Comparison of ENCODE assay signal across 12 mouse cellular contexts in genomic region chr11:114199081-114199586, GRCm38 (mm10).
DNase-seq lines count a peak whose midpoint lies in the region; ATAC-seq and TF ChIP-seq lines count a peak whose summit lies in the region.
"Had no signal": no experiment of that assay in that cellular context is flagged by ENCODE, and none has a peak within 500 bp of the region (broad histone marks: within the 10 kb centered on the region; RNA-seq: fewer than 3 reads in every experiment).

No protein-coding gene starts in this region.

- no peak for TF ChIP-seq EP300 in lung, postnatal 0 days (IDR thresholded peaks at IDR 0.05)

- no peaks in the 10 kb centered on the region for H3K9me3 ChIP-seq in heart, embryonic 15.5 days (replicated peaks)
- no peaks in the 10 kb centered on the region for H3K9me3 ChIP-seq in lung, postnatal 0 days (ENCODE audit: low read length)
- no peaks in the 10 kb centered on the region for H3K9me3 ChIP-seq in embryonic facial prominence, embryonic 14.5 days (ENCODE audit: control insufficient read depth, low read length)
- H3K9me3 ChIP-seq in limb, embryonic 15.5 days, result no peaks in the 10 kb centered on the region
- H3K9me3 ChIP-seq: liver, embryonic 15.5 days had no signal

- no peaks in the 10 kb centered on the region for H3K36me3 ChIP-seq in heart, embryonic 15.5 days
- H3K36me3 ChIP-seq in lung, postnatal 0 days (ENCODE audit: insufficient read depth, low read length), result no peaks in the 10 kb centered on the region
- H3K36me3 ChIP-seq in embryonic facial prominence, embryonic 14.5 days (ENCODE audit: control insufficient read depth, insufficient read depth, low read length), result no peaks in the 10 kb centered on the region
- H3K36me3 ChIP-seq in limb, embryonic 15.5 days, result no peaks in the 10 kb centered on the region
- H3K36me3 ChIP-seq: liver, embryonic 15.5 days had no signal

- H3K9ac ChIP-seq in heart, embryonic 15.5 days, result 0 out of 2 replicates have a peak overlapping the region, but pooled peaks have one; percentile 10
- no peak overlapping the region for H3K9ac ChIP-seq in lung, postnatal 0 days (replicated peaks; ENCODE audit: low read depth)
- H3K9ac ChIP-seq in embryonic facial prominence, embryonic 14.5 days (ENCODE audit: low read depth, low read length), result peak overlapping the region; percentile 41; the same call in 1 of the 2 replicates
- no peak overlapping the region for H3K9ac ChIP-seq in limb, embryonic 15.5 days
- H3K9ac ChIP-seq: liver, embryonic 15.5 days had no signal

- no peaks in the 10 kb centered on the region for H3K27me3 ChIP-seq in heart, embryonic 15.5 days
- H3K27me3 ChIP-seq in lung, postnatal 0 days (replicated peaks; ENCODE audit: insufficient read depth, low read length), result no peaks in the 10 kb centered on the region
- H3K27me3 ChIP-seq in embryonic facial prominence, embryonic 14.5 days (replicated peaks; ENCODE audit: control insufficient read depth, insufficient read depth, low read length), result no peaks in the 10 kb centered on the region
- H3K27me3 ChIP-seq in limb, embryonic 15.5 days, result no peaks in the 10 kb centered on the region
- H3K27me3 ChIP-seq: liver, embryonic 15.5 days had no signal

- H3K4me3 ChIP-seq in heart, embryonic 15.5 days, result peak overlapping the region; percentile 28
- no peak overlapping the region for H3K4me3 ChIP-seq in lung, postnatal 0 days (ENCODE audit: low read depth, low read length)
- H3K4me3 ChIP-seq in embryonic facial prominence, embryonic 14.5 days (ENCODE audit: low read depth, low read length), result 0 out of 2 replicates have a peak overlapping the region, but pooled peaks have one; percentile 7
- peak overlapping the region; percentile 11; the same call in 1 of the 2 replicates for H3K4me3 ChIP-seq in limb, embryonic 15.5 days
- H3K4me3 ChIP-seq: liver, embryonic 15.5 days had no signal

- no peak for ATAC-seq in heart, embryonic 15.5 days (replicated peaks; ENCODE audit: insufficient number of reproducible peaks, insufficient read depth, low FRiP score, low read depth)
- ATAC-seq in lung, postnatal 0 days, result no peak
- ATAC-seq in embryonic facial prominence, embryonic 14.5 days (ENCODE audit: low read depth), result no peak
- ATAC-seq in limb, embryonic 15.5 days (ENCODE audit: insufficient number of reproducible peaks, low FRiP score, low TSS enrichment, low read depth), result no peak
- no peak for ATAC-seq in cerebellum, adult (ENCODE audit: insufficient number of reproducible peaks, low FRiP score, low TSS enrichment)
- ATAC-seq: CD4-positive, CD25-positive, alpha-beta regulatory T cell, adult 4 months had no signal

- WGBS in heart, embryonic 15.5 days, result 38% methylated on average over 10 of the region's 10 CpGs
- whole genome bisulfite sequencing in lung, postnatal 0 days, result 47% methylated on average over 10 of the region's 10 CpGs
- WGBS in embryonic facial prominence, embryonic 14.5 days, result 62% methylated on average over 10 of the region's 10 CpGs
- WGBS in limb, embryonic 15.5 days, result 35% methylated on average over 10 of the region's 10 CpGs

- peak overlapping the region; percentile 53 for H3K4me2 ChIP-seq in heart, embryonic 15.5 days
- 0 out of 2 replicates have a peak overlapping the region, but pooled peaks have one; percentile 27 for H3K4me2 ChIP-seq in lung, postnatal 0 days (replicated peaks; ENCODE audit: low read depth, low read length)
- H3K4me2 ChIP-seq in embryonic facial prominence, embryonic 14.5 days (ENCODE audit: low read depth, low read length), result peak overlapping the region; percentile 28; the same call in 1 of the 2 replicates
- H3K4me2 ChIP-seq in limb, embryonic 15.5 days, result peak overlapping the region; percentile 37
- H3K4me2 ChIP-seq: liver, embryonic 15.5 days had no signal

- H3K4me1 ChIP-seq in heart, embryonic 15.5 days (replicated peaks), result peaks cover 28% of the 10 kb centered on the region
- no peaks in the 10 kb centered on the region for H3K4me1 ChIP-seq in lung, postnatal 0 days (ENCODE audit: insufficient read depth, low read depth, low read length)
- H3K4me1 ChIP-seq in embryonic facial prominence, embryonic 14.5 days (ENCODE audit: control insufficient read depth, insufficient read depth, low read length), result peaks cover 14% of the 10 kb centered on the region
- H3K4me1 ChIP-seq in limb, embryonic 15.5 days, result peaks cover 62% of the 10 kb centered on the region
- H3K4me1 ChIP-seq: liver, embryonic 15.5 days had no signal

- no peak for TF ChIP-seq CTCF in lung, postnatal 0 days (IDR thresholded peaks at IDR 0.05)

- H3K27ac ChIP-seq in heart, embryonic 15.5 days, result peak overlapping the region; percentile 94
- 0 out of 2 replicates have a peak overlapping the region, but pooled peaks have one; percentile 33 for H3K27ac ChIP-seq in lung, postnatal 0 days (ENCODE audit: low read length)
- peak overlapping the region; percentile 75 for H3K27ac ChIP-seq in embryonic facial prominence, embryonic 14.5 days (replicated peaks; ENCODE audit: low read depth, low read length)
- peak overlapping the region; percentile 81 for H3K27ac ChIP-seq in limb, embryonic 15.5 days
- H3K27ac ChIP-seq: liver, embryonic 15.5 days had no signal

- no peak for DNase-seq in heart, adult 8-10 months (ENCODE audit: low spot score)
- peak; percentile 33 for DNase-seq in lung, postnatal 0 days (ENCODE audit: low spot score)
- no peak for DNase-seq in lung, postnatal 36 days
- DNase-seq in embryonic facial prominence, embryonic 14.5 days (ENCODE audit: low spot score), result peak; percentile 52
- DNase-seq in ovary, postnatal 36 days (ENCODE audit: low spot score), result no peak
- DNase-seq: adrenal gland, postnatal 10 days; thymus, postnatal 25 days had no signal

Comparison
In these comparisons a context has a peak if more than half of its experiments do, and no peak if none do; other contexts are left out.
1. DNase-seq: peak in lung, postnatal 0 days (single experiment) and embryonic facial prominence, embryonic 14.5 days (single experiment); none in heart, adult 8-10 months (single experiment), lung, postnatal 36 days (single experiment) and ovary, postnatal 36 days (single experiment).
2. H3K27ac ChIP-seq: peak in every context shown above with its lines; median percentile 94 in heart, embryonic 15.5 days; 81 in limb, embryonic 15.5 days; 75 in embryonic facial prominence, embryonic 14.5 days; 33 in lung, postnatal 0 days.
3. H3K9ac ChIP-seq: peak in heart, embryonic 15.5 days (single experiment) and embryonic facial prominence, embryonic 14.5 days (single experiment); none in lung, postnatal 0 days (single experiment) and limb, embryonic 15.5 days (single experiment).
4. Peak in every context shown above with its lines, with median percentiles within 50 percentile points of each other: H3K4me2 ChIP-seq.